Mouse (Mus musculus) neural tube, embryonic 12.5 days (tissue): ENCODE measurements at regions not wholly inside any gene's neighbourhood (a gene's known extent, or its start where the extent isn't known, plus 50 kb on each side); places are given as distances from the start of the nearest gene placed in this dataset.

Experiments used
- ATAC-seq: fragments of 200-750 bp; cut with Nextera tagmentation; 2 replicates; pipeline ENCODE4 v1.8.0; 2017; ENCODE audit warnings: low read depth, mild to moderate bottlenecking, moderate TSS enrichment, moderate library complexity; ENCODE audit not compliant: low FRiP score
- H3K27ac ChIP-seq: fragments of 300-500 bp; sonication (generic); 2 replicates; pipeline ENCODE4 v1.5.1; 2016
- H3K27me3 ChIP-seq: fragments of 300-500 bp; sonication (generic); replicated peaks from 2 replicates; pipeline ENCODE4 v1.6.1; 2016; ENCODE audit warnings: mild to moderate bottlenecking
- H3K36me3 ChIP-seq: fragments of 300-500 bp; sonication (generic); 2 replicates; pipeline ENCODE4 v1.6.1; 2016; ENCODE audit warnings: mild to moderate bottlenecking
- H3K4me1 ChIP-seq: fragments of 300-500 bp; sonication (generic); 2 replicates; pipeline ENCODE4 v1.6.1; 2016
- H3K4me2 ChIP-seq: fragments of 300-500 bp; sonication (generic); replicated peaks from 2 replicates; pipeline ENCODE4 v1.6.1; 2016; ENCODE audit warnings: mild to moderate bottlenecking
- H3K4me3 ChIP-seq: fragments of 300-500 bp; sonication (generic); 2 replicates; pipeline ENCODE4 v1.5.1; 2016
- H3K9ac ChIP-seq: fragments of 300-500 bp; sonication (generic); 2 replicates; pipeline ENCODE4 v1.6.1; 2016; ENCODE audit warnings: mild to moderate bottlenecking
- H3K9me3 ChIP-seq: fragments of 300-500 bp; sonication (generic); 2 replicates; pipeline ENCODE4 v1.6.1; 2016; ENCODE audit warnings: mild to moderate bottlenecking
- WGBS: fragments of 180-500 bp; shearing (Covaris S2); methylation state at CpG from one replicate; pipeline ENCODE4 v1.1.7; 2016; 5-methylcytosine and 5-hydroxymethylcytosine counted together

GRCm38 (mm10) chr10:25857954-25858616, 220.0 kb upstream of the Gm9767 start:
- Histone ChIP-seq H3K36me3 (no peaks in the 10 kb centered on the region), H3K27ac (no peak overlapping the region), H3K9ac (no peak overlapping the region), H3K4me2 (no peak overlapping the region), H3K4me1 (peaks cover 5% of the 10 kb centered on the region; the same call in 1 of the 2 replicates), H3K27me3 (no peaks in the 10 kb centered on the region), H3K4me3 (no peak overlapping the region), H3K9me3 (no peaks in the 10 kb centered on the region)
- WGBS = 34% methylated on average over 10 of the region's 10 CpGs
- peak; percentile 80; the same call in 1 of the 2 replicates for ATAC-seq

- Histone ChIP-seq H3K9ac (no peak overlapping the region), H3K27me3 (no peaks in the 10 kb centered on the region), H3K9me3 (no peaks in the 10 kb centered on the region), H3K4me3 (no peak overlapping the region), H3K4me1 (no peaks in the 10 kb centered on the region), H3K36me3 (no peaks in the 10 kb centered on the region), H3K4me2 (no peak overlapping the region), H3K27ac (no peak overlapping the region)
- ATAC-seq = no peak
Observed at GRCm38 (mm10) chr10:25844348-25844747, 233.7 kb upstream of the Gm9767 start.

GRCm38 (mm10) chr10:25829275-25829674, 248.8 kb upstream of the Gm9767 start:
- H3K27me3 ChIP-seq = no peaks in the 10 kb centered on the region
- H3K4me1 ChIP-seq = no peaks in the 10 kb centered on the region
- H3K36me3 ChIP-seq = no peaks in the 10 kb centered on the region
- no peak overlapping the region for H3K9ac ChIP-seq
- H3K4me3 ChIP-seq = no peak overlapping the region
- H3K9me3 ChIP-seq = no peaks in the 10 kb centered on the region
- ATAC-seq = no peak
- H3K4me2 ChIP-seq = no peak overlapping the region
- H3K27ac ChIP-seq = no peak overlapping the region
- WGBS = 90% methylated on average over 2 of the region's 2 CpGs

- H3K4me1 ChIP-seq = no peaks in the 10 kb centered on the region
Observed at GRCm38 (mm10) chr10:25804223-25804622, 268.2 kb upstream of the Smlr1 start.

GRCm38 (mm10) chr10:25801499-25801898, 265.4 kb upstream of the Smlr1 start:
- 78% methylated on average over 2 of the region's 2 CpGs for WGBS
- ATAC-seq = no peak
- H3K9me3 ChIP-seq = no peaks in the 10 kb centered on the region
- no peak overlapping the region for H3K4me3 ChIP-seq
- H3K27me3 ChIP-seq = no peaks in the 10 kb centered on the region
- H3K4me2 ChIP-seq = no peak overlapping the region
- H3K4me1 ChIP-seq = no peaks in the 10 kb centered on the region
- H3K9ac ChIP-seq = no peak overlapping the region
- no peaks in the 10 kb centered on the region for H3K36me3 ChIP-seq
- H3K27ac ChIP-seq = no peak overlapping the region

More at GRCm38 (mm10) chr10:25804223-25804622, 268.2 kb upstream of the Smlr1 start:
- Histone ChIP-seq H3K4me2 (no peak overlapping the region), H3K9me3 (no peaks in the 10 kb centered on the region), H3K9ac (no peak overlapping the region), H3K4me3 (no peak overlapping the region), H3K27me3 (no peaks in the 10 kb centered on the region), H3K27ac (no peak overlapping the region), H3K36me3 (no peaks in the 10 kb centered on the region)
- WGBS = 85% methylated on average over 3 of the region's 3 CpGs
- no peak for ATAC-seq

GRCm38 (mm10) chr10:25798881-25799280, 262.8 kb upstream of the Smlr1 start:
- Histone ChIP-seq H3K27ac (no peak overlapping the region), H3K9ac (no peak overlapping the region), H3K4me2 (no peak overlapping the region), H3K27me3 (no peaks in the 10 kb centered on the region), H3K4me1 (no peaks in the 10 kb centered on the region), H3K36me3 (no peaks in the 10 kb centered on the region), H3K9me3 (no peaks in the 10 kb centered on the region), H3K4me3 (no peak overlapping the region)
- WGBS = 98% methylated on average over 2 of the region's 2 CpGs
- ATAC-seq = no peak

- H3K27ac ChIP-seq = no peak overlapping the region
- no peaks in the 10 kb centered on the region for H3K36me3 ChIP-seq
- no peak overlapping the region for H3K4me2 ChIP-seq
- WGBS = 74% methylated on average over 3 of the region's 3 CpGs
- H3K27me3 ChIP-seq = no peaks in the 10 kb centered on the region
- no peak overlapping the region for H3K9ac ChIP-seq
- ATAC-seq = no peak
- H3K4me1 ChIP-seq = no peaks in the 10 kb centered on the region
- no peaks in the 10 kb centered on the region for H3K9me3 ChIP-seq
- H3K4me3 ChIP-seq = no peak overlapping the region
Observed at GRCm38 (mm10) chr10:25790363-25790821, 254.3 kb upstream of the Smlr1 start.

GRCm38 (mm10) chr10:25788660-25789059, 252.6 kb upstream of the Smlr1 start:
- 82% methylated on average over 6 of the region's 6 CpGs for WGBS
- no peaks in the 10 kb centered on the region for H3K27me3 ChIP-seq
- H3K9me3 ChIP-seq = no peaks in the 10 kb centered on the region
- no peak for ATAC-seq
- no peak overlapping the region for H3K9ac ChIP-seq
- H3K27ac ChIP-seq = no peak overlapping the region
- H3K4me2 ChIP-seq = no peak overlapping the region
- H3K4me3 ChIP-seq = no peak overlapping the region
- H3K4me1 ChIP-seq = no peaks in the 10 kb centered on the region
- no peaks in the 10 kb centered on the region for H3K36me3 ChIP-seq

GRCm38 (mm10) chr10:25788004-25788403, 251.9 kb upstream of the Smlr1 start:
- ATAC-seq = no peak
- Histone ChIP-seq H3K4me1 (no peaks in the 10 kb centered on the region), H3K9me3 (no peaks in the 10 kb centered on the region), H3K4me3 (no peak overlapping the region), H3K27me3 (no peaks in the 10 kb centered on the region), H3K9ac (no peak overlapping the region), H3K4me2 (no peak overlapping the region), H3K36me3 (no peaks in the 10 kb centered on the region), H3K27ac (no peak overlapping the region)
- WGBS = 85% methylated on average over 4 of the region's 4 CpGs

GRCm38 (mm10) chr10:25783861-25784260, 247.8 kb upstream of the Smlr1 start:
- Histone ChIP-seq H3K27ac (no peak overlapping the region), H3K9ac (no peak overlapping the region), H3K9me3 (no peaks in the 10 kb centered on the region), H3K4me3 (no peak overlapping the region), H3K27me3 (no peaks in the 10 kb centered on the region), H3K36me3 (no peaks in the 10 kb centered on the region), H3K4me2 (no peak overlapping the region), H3K4me1 (no peaks in the 10 kb centered on the region)
- WGBS = 54% methylated on average over 3 of the region's 3 CpGs
- no peak for ATAC-seq

- H3K4me2 ChIP-seq = no peak overlapping the region
- H3K9me3 ChIP-seq = no peaks in the 10 kb centered on the region
- no peak overlapping the region for H3K4me3 ChIP-seq
- no peak for ATAC-seq
- no peak overlapping the region for H3K27ac ChIP-seq
- no peaks in the 10 kb centered on the region for H3K36me3 ChIP-seq
- no peak overlapping the region for H3K9ac ChIP-seq
- 95% methylated on average over 4 of the region's 4 CpGs for WGBS
- no peaks in the 10 kb centered on the region for H3K27me3 ChIP-seq
- H3K4me1 ChIP-seq = no peaks in the 10 kb centered on the region
Observed at GRCm38 (mm10) chr10:25779476-25779875, 243.4 kb upstream of the Smlr1 start.

GRCm38 (mm10) chr10:25777717-25778116, 241.7 kb upstream of the Smlr1 start:
- Histone ChIP-seq H3K27ac (no peak overlapping the region), H3K9me3 (no peaks in the 10 kb centered on the region), H3K36me3 (no peaks in the 10 kb centered on the region), H3K4me2 (no peak overlapping the region), H3K9ac (no peak overlapping the region), H3K4me1 (no peaks in the 10 kb centered on the region), H3K4me3 (no peak overlapping the region), H3K27me3 (no peaks in the 10 kb centered on the region)
- 92% methylated on average over 2 of the region's 2 CpGs for WGBS
- no peak for ATAC-seq

- Histone ChIP-seq H3K27me3 (no peaks in the 10 kb centered on the region), H3K4me3 (no peak overlapping the region), H3K9ac (no peak overlapping the region), H3K9me3 (no peaks in the 10 kb centered on the region), H3K27ac (no peak overlapping the region), H3K4me2 (no peak overlapping the region), H3K36me3 (no peaks in the 10 kb centered on the region), H3K4me1 (no peaks in the 10 kb centered on the region)
- WGBS = 77% methylated on average over 11 of the region's 11 CpGs
- peak; percentile 53; the same call in 1 of the 2 replicates for ATAC-seq
Observed at GRCm38 (mm10) chr10:25776697-25777096, 240.6 kb upstream of the Smlr1 start.
